Mouse (Mus musculus): ENCODE results near the gene Ddx42. TPM values are rescaled to one million over a fixed set of nuclear protein-coding genes. Genes with fewer than 3 reads are reported as not detected.

Ddx42 gene
- polyA plus RNA-seq, 1 experiment from 2014 or later = 81.2 TPM

- H3K9ac ChIP-seq = peak within 1 kb of the TSS; percentile 83
- H3K9me3 ChIP-seq = no peaks in the 10 kb centered on the region
- H3K36me3 ChIP-seq = peaks cover 59% of the 10 kb centered on the region
- H3K4me2 ChIP-seq = peak within 1 kb of the TSS; percentile 92
- peaks cover 21% of the 10 kb centered on the region for H3K4me1 ChIP-seq
- H3K27me3 ChIP-seq = no peaks in the 10 kb centered on the region
- peak within 1 kb of the TSS; percentile 78 for H3K27ac ChIP-seq
- peak within 1 kb of the TSS; percentile 69 for H3K4me3 ChIP-seq
- WGBS = under 1% methylated on average over 42 of the region's 42 CpGs
- ATAC-seq (ENCODE audit: insufficient number of reproducible peaks, insufficient read depth, low FRiP score, low TSS enrichment, low read depth) = peak; percentile 87
Measured at GRCm38 (mm10) chr11:106255685-106256451, 39.1 kb downstream of the Ddx42 start, which contains the start of the genes Ftsj3 and Psmc5. Ftsj3 (minus strand) TSS chr11:106256079. Psmc5 (plus strand) TSS chr11:106256154.

GRCm38 (mm10) chr11:106256775-106257174 is 40.0 kb downstream of the Ddx42 start:
- Histone ChIP-seq H3K27ac (0 out of 2 replicates have a peak overlapping the region, but pooled peaks have one; percentile 78), H3K9me3 (no peaks in the 10 kb centered on the region), H3K36me3 (peaks cover 60% of the 10 kb centered on the region), H3K4me1 (peaks cover 21% of the 10 kb centered on the region), H3K9ac (peak overlapping the region; percentile 83), H3K4me2 (peak overlapping the region; percentile 92), H3K4me3 (peak overlapping the region; percentile 69), H3K27me3 (no peaks in the 10 kb centered on the region)
- ATAC-seq (ENCODE audit: insufficient number of reproducible peaks, insufficient read depth, low FRiP score, low TSS enrichment, low read depth) = no peak
- WGBS = 74% methylated on average over 5 of the region's 5 CpGs

- 81% methylated on average over 14 of the region's 14 CpGs for WGBS
- Histone ChIP-seq H3K36me3 (peaks cover 76% of the 10 kb centered on the region), H3K4me1 (peaks cover 12% of the 10 kb centered on the region), H3K27me3 (no peaks in the 10 kb centered on the region), H3K9ac (no peak overlapping the region), H3K9me3 (no peaks in the 10 kb centered on the region), H3K27ac (no peak overlapping the region), H3K4me2 (no peak overlapping the region), H3K4me3 (no peak overlapping the region)
- no peak for ATAC-seq (ENCODE audit: insufficient number of reproducible peaks, insufficient read depth, low FRiP score, low TSS enrichment, low read depth)
Measured at GRCm38 (mm10) chr11:106260826-106261450, 44.2 kb downstream of the Ddx42 start.

GRCm38 (mm10) chr11:106263963-106264362 is 47.2 kb downstream of the Ddx42 start:
- 88% methylated on average over 9 of the region's 9 CpGs for WGBS
- ATAC-seq (ENCODE audit: insufficient number of reproducible peaks, insufficient read depth, low FRiP score, low TSS enrichment, low read depth) = no peak

GRCm38 (mm10) chr11:106264988-106265387 is 48.3 kb downstream of the Ddx42 start:
- Histone ChIP-seq H3K27me3 (no peaks in the 10 kb centered on the region), H3K4me3 (no peak overlapping the region), H3K4me1 (peaks cover 26% of the 10 kb centered on the region), H3K9me3 (no peaks in the 10 kb centered on the region), H3K36me3 (peaks cover 75% of the 10 kb centered on the region), H3K4me2 (no peak overlapping the region), H3K27ac (no peak overlapping the region), H3K9ac (no peak overlapping the region)
- 91% methylated on average over 15 of the region's 15 CpGs for WGBS
- ATAC-seq (ENCODE audit: insufficient number of reproducible peaks, insufficient read depth, low FRiP score, low TSS enrichment, low read depth) = no peak

More at GRCm38 (mm10) chr11:106263963-106264362, 47.2 kb downstream of the Ddx42 start:
- H3K9me3 ChIP-seq = no peaks in the 10 kb centered on the region
- no peak overlapping the region for H3K9ac ChIP-seq
- H3K4me1 ChIP-seq = peaks cover 18% of the 10 kb centered on the region
- no peaks in the 10 kb centered on the region for H3K27me3 ChIP-seq
- peaks cover 81% of the 10 kb centered on the region for H3K36me3 ChIP-seq
- H3K4me2 ChIP-seq = no peak overlapping the region
- H3K27ac ChIP-seq = no peak overlapping the region
- no peak overlapping the region for H3K4me3 ChIP-seq

GRCm38 (mm10) chr11:106265570-106265969 is 48.8 kb downstream of the Ddx42 start:
- Histone ChIP-seq H3K9ac (no peak overlapping the region), H3K9me3 (no peaks in the 10 kb centered on the region), H3K4me3 (no peak overlapping the region), H3K27me3 (no peaks in the 10 kb centered on the region), H3K27ac (no peak overlapping the region), H3K36me3 (peaks cover 73% of the 10 kb centered on the region), H3K4me1 (peaks cover 31% of the 10 kb centered on the region), H3K4me2 (no peak overlapping the region)
- 92% methylated on average over 4 of the region's 4 CpGs for WGBS
- no peak for ATAC-seq (ENCODE audit: insufficient number of reproducible peaks, insufficient read depth, low FRiP score, low TSS enrichment, low read depth)

GRCm38 (mm10) chr11:106266431-106266830 is 49.7 kb downstream of the Ddx42 start:
- no peaks in the 10 kb centered on the region for H3K27me3 ChIP-seq
- no peak for ATAC-seq (ENCODE audit: insufficient number of reproducible peaks, insufficient read depth, low FRiP score, low TSS enrichment, low read depth)
- H3K4me3 ChIP-seq = no peak overlapping the region
- peak overlapping the region; percentile 78; the same call in 1 of the 2 replicates for H3K27ac ChIP-seq
- peaks cover 65% of the 10 kb centered on the region for H3K36me3 ChIP-seq
- peaks cover 40% of the 10 kb centered on the region for H3K4me1 ChIP-seq
- 88% methylated on average over 10 of the region's 10 CpGs for WGBS
- no peak overlapping the region for H3K9ac ChIP-seq
- peak overlapping the region; percentile 31; the same call in 1 of the 2 replicates for H3K4me2 ChIP-seq
- H3K9me3 ChIP-seq = no peaks in the 10 kb centered on the region

- no peaks in the 10 kb centered on the region for H3K9me3 ChIP-seq
- 78% methylated on average over 15 of the region's 15 CpGs for WGBS
- 0 out of 2 replicates have a peak, but pooled peaks have one; percentile 34 for ATAC-seq (ENCODE audit: insufficient number of reproducible peaks, insufficient read depth, low FRiP score, low TSS enrichment, low read depth)
- peaks cover 44% of the 10 kb centered on the region for H3K4me1 ChIP-seq
- H3K27me3 ChIP-seq = no peaks in the 10 kb centered on the region
- H3K4me3 ChIP-seq = peak overlapping the region; percentile 20; the same call in 1 of the 2 replicates
- peak overlapping the region; percentile 44; the same call in 1 of the 2 replicates for H3K4me2 ChIP-seq
- H3K27ac ChIP-seq = peak overlapping the region; percentile 78
- H3K36me3 ChIP-seq = peaks cover 55% of the 10 kb centered on the region
- peak overlapping the region; percentile 44; the same call in 1 of the 2 replicates for H3K9ac ChIP-seq
Measured at GRCm38 (mm10) chr11:106267311-106267852, 50.7 kb downstream of the Ddx42 start.

GRCm38 (mm10) chr11:106267871-106268270 is 51.1 kb downstream of the Ddx42 start:
- Histone ChIP-seq H3K27ac (peak overlapping the region; percentile 78), H3K9ac (0 out of 2 replicates have a peak overlapping the region, but pooled peaks have one; percentile 44), H3K9me3 (no peaks in the 10 kb centered on the region), H3K4me2 (peak overlapping the region; percentile 44), H3K27me3 (no peaks in the 10 kb centered on the region), H3K4me1 (peaks cover 44% of the 10 kb centered on the region), H3K36me3 (peaks cover 50% of the 10 kb centered on the region), H3K4me3 (no peak overlapping the region)
- ATAC-seq (ENCODE audit: insufficient number of reproducible peaks, insufficient read depth, low FRiP score, low TSS enrichment, low read depth) = no peak
- WGBS = 71% methylated on average over 5 of the region's 5 CpGs

GRCm38 (mm10) chr11:106268326-106269059 is 51.8 kb downstream of the Ddx42 start:
- WGBS = 33% methylated on average over 8 of the region's 8 CpGs
- Histone ChIP-seq H3K9ac (peak overlapping the region; percentile 57), H3K4me2 (peak overlapping the region; percentile 44), H3K36me3 (peaks cover 44% of the 10 kb centered on the region), H3K27ac (peak overlapping the region; percentile 78), H3K4me1 (peaks cover 44% of the 10 kb centered on the region), H3K9me3 (no peaks in the 10 kb centered on the region), H3K4me3 (peak overlapping the region; percentile 9; the same call in 1 of the 2 replicates), H3K27me3 (no peaks in the 10 kb centered on the region)
- no peak for ATAC-seq (ENCODE audit: insufficient number of reproducible peaks, insufficient read depth, low FRiP score, low TSS enrichment, low read depth)

GRCm38 (mm10) chr11:106269060-106269431 is 52.3 kb downstream of the Ddx42 start:
- Histone ChIP-seq H3K4me2 (peak overlapping the region; percentile 44), H3K27ac (peak overlapping the region; percentile 78), H3K4me3 (peak overlapping the region; percentile 9; the same call in 1 of the 2 replicates), H3K27me3 (no peaks in the 10 kb centered on the region), H3K36me3 (peaks cover 39% of the 10 kb centered on the region), H3K9me3 (no peaks in the 10 kb centered on the region), H3K4me1 (peaks cover 47% of the 10 kb centered on the region), H3K9ac (peak overlapping the region; percentile 57)
- ATAC-seq (ENCODE audit: insufficient number of reproducible peaks, insufficient read depth, low FRiP score, low TSS enrichment, low read depth) = 0 out of 2 replicates have a peak, but pooled peaks have one; percentile 9
- WGBS = 42% methylated on average over 3 of the region's 3 CpGs

Measured in embryonic facial prominence, embryonic 13.5 days (tissue).